Mouse (Mus musculus) MEL (cell line): Measurements from ENCODE around the gene Oxld1. TPM values are rescaled to one million over a fixed set of nuclear protein-coding genes. Genes with fewer than 3 reads are reported as not detected.

Source experiments
- DNase-seq: peaks from one replicate; pipeline ENCODE4 v3.0.0; 2011; ENCODE audit warnings: low read depth, low spot score
- H3K27ac ChIP-seq: 2 replicates; pipeline ENCODE4 v1.5.1; 2012; ENCODE audit warnings: low read depth, mild to moderate bottlenecking, control low read depth, low read length, moderate library complexity; ENCODE audit not compliant: control insufficient read depth
- H3K27me3 ChIP-seq, 2 experiments: fragments of 150-350 bp in 1 of 2; sonication (generic) in 1 of 2; 2 replicates each; pipeline ENCODE4 v1.6.1; 2012; ENCODE audit warnings: low read length in 2 of 2, mild to moderate bottlenecking in 2 of 2, improper control_type of control experiment in 1 of 2, moderate library complexity in 1 of 2; ENCODE audit not compliant: insufficient read depth in 2 of 2, control insufficient read depth in 1 of 2
- H3K36me3 ChIP-seq, 2 experiments: 2 replicates each; pipeline ENCODE4 v1.6.1; 2012 to 2014; ENCODE audit warnings: low read length in 2 of 2, improper control_type of control experiment in 1 of 2, inconsistent platforms in 1 of 2, mild to moderate bottlenecking in 1 of 2; ENCODE audit not compliant: insufficient read depth in 2 of 2, control insufficient read depth in 1 of 2
- H3K4me1 ChIP-seq, 2 experiments: fragments of 150-350 bp in 1 of 2; sonication (generic) in 1 of 2; 2 replicates each; pipeline ENCODE4 v1.6.1; 2012; ENCODE audit warnings: low read length in 2 of 2, improper control_type of control experiment in 1 of 2, mild to moderate bottlenecking in 1 of 2; ENCODE audit not compliant: insufficient read depth in 2 of 2, control insufficient read depth in 1 of 2
- H3K4me3 ChIP-seq, 2 experiments: fragments of 150-350 bp in 1 of 2; sonication (generic) in 1 of 2; 2 replicates each; pipeline ENCODE4 v1.5.1; 2012; ENCODE audit warnings: low read depth in 2 of 2, low read length in 2 of 2, mild to moderate bottlenecking in 2 of 2, moderate library complexity in 2 of 2, control low read depth in 1 of 2, improper control_type of control experiment in 1 of 2; ENCODE audit not compliant: control insufficient read depth in 1 of 2, insufficient read depth in 1 of 2
- H3K79me2 ChIP-seq: 2 replicates; pipeline ENCODE4 v1.6.1; 2012; ENCODE audit warnings: mild to moderate bottlenecking, low read length, moderate library complexity; ENCODE audit not compliant: control insufficient read depth, poor library complexity, insufficient read depth
- H3K9ac ChIP-seq: 2 replicates; pipeline ENCODE4 v1.6.1; 2012; ENCODE audit warnings: low read depth, mild to moderate bottlenecking, control low read depth, low read length, moderate library complexity; ENCODE audit not compliant: control insufficient read depth, poor library complexity, severe bottlenecking
- H3K9me3 ChIP-seq: fragments of 150-350 bp; sonication (generic); replicated peaks from 2 replicates; pipeline ENCODE4 v1.6.1; 2012; ENCODE audit warnings: mild to moderate bottlenecking, low read length, improper control_type of control experiment, moderate library complexity; ENCODE audit not compliant: insufficient read depth
- BHLHE40 ChIP-seq: IDR thresholded peaks from 2 replicates; pipeline ENCODE4 v1.6.1; 2012; ENCODE audit warnings: low read depth, mild to moderate bottlenecking, inconsistent platforms, low read length, improper control_type of control experiment, borderline replicate concordance
- CHD1 ChIP-seq: IDR thresholded peaks from 2 replicates; pipeline ENCODE4 v1.6.1; 2012; ENCODE audit warnings: low read depth, mild to moderate bottlenecking, inconsistent platforms, low read length, improper control_type of control experiment
- CTCF ChIP-seq, 3 experiments: IDR thresholded peaks in 2 of 3; conservative IDR thresholded peaks in 1 of 3; 2 replicates each; pipeline ENCODE4 v1.5.1; 2011 to 2012; ENCODE audit warnings: low read length in 3 of 3, low read depth in 2 of 3, mild to moderate bottlenecking in 2 of 3, improper control_type of control experiment in 1 of 3, inconsistent platforms in 1 of 3, mixed read lengths in 1 of 3, moderate library complexity in 1 of 3; ENCODE audit not compliant: control insufficient read depth in 1 of 3, insufficient read depth in 1 of 3, poor library complexity in 1 of 3, severe bottlenecking in 1 of 3
- ELF1 ChIP-seq: IDR thresholded peaks from 2 replicates; pipeline ENCODE4 v1.6.1; 2014; ENCODE audit warnings: low read depth, mild to moderate bottlenecking, inconsistent platforms, low read length, improper control_type of control experiment, moderate library complexity
- ETS1 ChIP-seq: IDR thresholded peaks from 2 replicates; pipeline ENCODE4 v1.6.1; 2012; ENCODE audit warnings: low read depth, mild to moderate bottlenecking, inconsistent platforms, low read length, improper control_type of control experiment, moderate library complexity
- GABPA ChIP-seq: IDR thresholded peaks from 2 replicates; pipeline ENCODE4 v1.6.1; 2012; ENCODE audit warnings: low read depth, mild to moderate bottlenecking, inconsistent platforms, low read length, improper control_type of control experiment, moderate library complexity
- GATA1 ChIP-seq: IDR thresholded peaks from 2 replicates; pipeline ENCODE4 v1.6.1; 2011; ENCODE audit warnings: low read depth, low read length, improper control_type of control experiment
- HCFC1 ChIP-seq: IDR thresholded peaks from 2 replicates; pipeline ENCODE4 v1.6.1; 2012; ENCODE audit warnings: low read depth, mild to moderate bottlenecking, inconsistent platforms, low read length, improper control_type of control experiment, moderate library complexity
- MAZ ChIP-seq: IDR thresholded peaks from 2 replicates; pipeline ENCODE4 v1.6.1; 2012; ENCODE audit warnings: low read depth, mild to moderate bottlenecking, inconsistent platforms, low read length, improper control_type of control experiment
- MXI1 ChIP-seq: IDR thresholded peaks from 2 replicates; pipeline ENCODE4 v1.6.1; 2011; ENCODE audit warnings: mild to moderate bottlenecking, low read depth, low read length, improper control_type of control experiment
- MYC ChIP-seq: IDR thresholded peaks from 2 replicates; pipeline ENCODE4 v1.6.1; 2011; ENCODE audit warnings: low read depth, mild to moderate bottlenecking, low read length, improper control_type of control experiment, moderate library complexity
- NRF1 ChIP-seq: IDR thresholded peaks from 2 replicates; pipeline ENCODE4 v1.6.1; 2014; ENCODE audit warnings: low read depth, mild to moderate bottlenecking, inconsistent platforms, low read length, improper control_type of control experiment, moderate library complexity; ENCODE audit not compliant: poor library complexity, insufficient read depth, severe bottlenecking
- POLR2A ChIP-seq, 2 experiments: IDR thresholded peaks; 2 replicates each; pipeline ENCODE4 v1.6.1; 2011 to 2012; ENCODE audit warnings: low read length in 2 of 2, mild to moderate bottlenecking in 2 of 2, control low read depth in 1 of 2, improper control_type of control experiment in 1 of 2, low read depth in 1 of 2, moderate library complexity in 1 of 2; ENCODE audit not compliant: control insufficient read depth in 1 of 2, insufficient read depth in 1 of 2, poor library complexity in 1 of 2
- POLR2AphosphoS2 ChIP-seq: IDR thresholded peaks from 2 replicates; pipeline ENCODE4 v1.6.1; 2011; ENCODE audit warnings: low read length, improper control_type of control experiment
- RAD21 ChIP-seq: IDR thresholded peaks from 2 replicates; pipeline ENCODE4 v1.6.1; 2011; ENCODE audit warnings: mild to moderate bottlenecking, low read depth, low read length, improper control_type of control experiment
- RCOR1 ChIP-seq: IDR thresholded peaks from 2 replicates; pipeline ENCODE4 v1.6.1; 2012; ENCODE audit warnings: low read depth, mild to moderate bottlenecking, inconsistent platforms, low read length, improper control_type of control experiment
- SIN3A ChIP-seq: IDR thresholded peaks from 2 replicates; pipeline ENCODE4 v1.6.1; 2012; ENCODE audit warnings: low read length, improper control_type of control experiment, inconsistent platforms
- SMC3 ChIP-seq: IDR thresholded peaks from 2 replicates; pipeline ENCODE4 v1.6.1; 2011; ENCODE audit warnings: low read depth, low read length, improper control_type of control experiment
- TAL1 ChIP-seq: IDR thresholded peaks from 2 replicates; pipeline ENCODE4 v1.6.1; 2012; ENCODE audit warnings: mild to moderate bottlenecking, inconsistent platforms, low read length, moderate library complexity, mixed read lengths
- TBP ChIP-seq: IDR thresholded peaks from 2 replicates; pipeline ENCODE4 v1.8.0; 2011; ENCODE audit warnings: low read depth, low read length, improper control_type of control experiment
- TCF12 ChIP-seq: IDR thresholded peaks from 2 replicates; pipeline ENCODE4 v1.6.1; 2014; ENCODE audit warnings: low read depth, mild to moderate bottlenecking, inconsistent platforms, low read length, improper control_type of control experiment, moderate library complexity
- ZKSCAN1 ChIP-seq: IDR thresholded peaks from 2 replicates; pipeline ENCODE4 v1.6.1; 2012; ENCODE audit warnings: low read depth, mild to moderate bottlenecking, inconsistent platforms, low read length, improper control_type of control experiment, moderate library complexity
- ZMIZ1 ChIP-seq: IDR thresholded peaks from 2 replicates; pipeline ENCODE4 v1.6.1; 2012; ENCODE audit warnings: low read depth, mild to moderate bottlenecking, inconsistent platforms, low read length, improper control_type of control experiment, moderate library complexity
- polyA plus RNA-seq, 2 experiments: library from polyadenylated mRNA; stranded (reverse) in 1 of 2; unstranded in 1 of 2; fragments of >175 nt in 1 of 2; fragments of >200 nt in 1 of 2; gene quantifications; 2 replicates each; pipeline versions ENCODE4 v1.2.1 to v1.2.4; 2012; ENCODE audit warnings: low replicate concordance in 2 of 2, low read depth in 1 of 2; ENCODE audit not compliant: insufficient read length in 2 of 2, insufficient read depth in 1 of 2, missing spikeins in 1 of 2
- total RNA-seq: library from RNA; depleted of rRNA; stranded (reverse); fragments of 300-350 nt; gene quantifications from 2 replicates; pipeline ENCODE4 v1.2.3, GENCODE M21; 2012

Gene Oxld1
- total and polyA plus RNA-seq, 3 experiments: 15.9 to 17.5 TPM; not detected in 1

GRCm38 (mm10) chr11:120491317-120492023 lies 33.6 kb upstream of the Oxld1 start, which contains the start of gene Slc25a10 (continued):
- TF ChIP-seq GATA1 (no peak), ZKSCAN1 (no peak), CHD1 (no peak)

GRCm38 (mm10) chr11:120490291-120491046 lies 32.6 kb upstream of the Oxld1 start:
- H3K9ac ChIP-seq: peak overlapping the region; percentile 68
- no peaks in the 10 kb centered on the region for H3K27me3 ChIP-seq
- DNase-seq: peak; percentile 54
- H3K4me1 ChIP-seq: peaks cover 3 to 26% of the 10 kb centered on the region in 2 experiments; a peak in 3 of 4 replicates
- H3K36me3 ChIP-seq: peaks cover 7 to 21% of the 10 kb centered on the region in 2 experiments
- peak; percentile 6; the same call in 1 of the 2 replicates for TF ChIP-seq SMC3
- TF ChIP-seq POLR2A (IDR thresholded peaks at IDR 0.05; ENCODE audit: control insufficient read depth in 1 of 2, insufficient read depth in 1 of 2, low read depth in 1 of 2, low read length in 2 of 2, poor library complexity in 1 of 2): peak; percentile 16 to 55; a peak in 3 of 4 replicates
- peak; percentile 77; the same call in 1 of the 2 replicates for TF ChIP-seq ZMIZ1
- no peak for TF ChIP-seq ETS1
- TF ChIP-seq CTCF (IDR thresholded peaks at IDR 0.05 in 2 of 3, conservative IDR thresholded peaks at IDR 0.05 in 1 of 3; ENCODE audit: control insufficient read depth in 1 of 3, insufficient read depth in 1 of 3, low read depth in 2 of 3, low read length in 3 of 3, poor library complexity in 1 of 3, severe bottlenecking in 1 of 3): peak in 1 of 3 experiments; percentile 26; a peak in 2 of 6 replicates
- no peak for TF ChIP-seq TAL1
- no peak for TF ChIP-seq RAD21
- TF ChIP-seq POLR2AphosphoS2: peak; percentile 86
- no peak for TF ChIP-seq TCF12
- no peak overlapping the region for H3K4me3 ChIP-seq
- no peak overlapping the region; the same call in 1 of the 2 replicates for H3K27ac ChIP-seq
- H3K9me3 ChIP-seq: no peaks in the 10 kb centered on the region
- H3K79me2 ChIP-seq: peaks cover 37% of the 10 kb centered on the region

- no peak overlapping the region for H3K4me3 ChIP-seq
- H3K27ac ChIP-seq: no peak overlapping the region
- DNase-seq: peak; percentile 95
- H3K27me3 ChIP-seq: no peaks in the 10 kb centered on the region
- H3K9me3 ChIP-seq: no peaks in the 10 kb centered on the region
- H3K4me1 ChIP-seq: peaks cover 3 to 26% of the 10 kb centered on the region in 2 experiments; a peak in 3 of 4 replicates
- H3K36me3 ChIP-seq: peaks cover 7 to 21% of the 10 kb centered on the region in 2 experiments
- no peak overlapping the region for H3K9ac ChIP-seq
- peaks cover 48% of the 10 kb centered on the region for H3K79me2 ChIP-seq
- TF ChIP-seq POLR2AphosphoS2 (peak; percentile 55; the same call in 1 of the 2 replicates), RCOR1 (no peak), TCF12 (0 out of 2 replicates have a peak, but pooled peaks have one; percentile 20), SMC3 (peak; percentile 73), POLR2A (IDR thresholded peaks at IDR 0.05; ENCODE audit: control insufficient read depth in 1 of 2, insufficient read depth in 1 of 2, low read depth in 1 of 2, low read length in 2 of 2, poor library complexity in 1 of 2) (peak in 1 of 2 experiments; percentile 58; a peak in 2 of 4 replicates), ZMIZ1 (peak; percentile 71; the same call in 1 of the 2 replicates), ETS1 (peak; percentile 15; the same call in 1 of the 2 replicates), MYC (peak; percentile 71; the same call in 1 of the 2 replicates), ELF1 (peak; percentile 48; the same call in 1 of the 2 replicates), NRF1 (no peak), BHLHE40 (no peak), TBP (peak; percentile 41; the same call in 1 of the 2 replicates), SIN3A (peak; percentile 77; the same call in 1 of the 2 replicates), GABPA (no peak), HCFC1 (peak; percentile 54; the same call in 1 of the 2 replicates), MXI1 (0 out of 2 replicates have a peak, but pooled peaks have one; percentile 39), MAZ (peak; percentile 85), RAD21 (peak; percentile 84)
Observed at GRCm38 (mm10) chr11:120489054-120489761, 31.3 kb upstream of the Oxld1 start.
